Mouse (Mus musculus) WW6 (cell line): Measurements from ENCODE around the gene Hspa8.
"Not testable (repeated sequence)": the region's sequence is repeated elsewhere in the genome, so short reads cannot be mapped to it uniquely, and the experiment has no call there.

Source experiments
- DNase-seq: peaks from one replicate; pipeline ENCODE4 v3.0.0-alpha.2; 2013; ENCODE audit warnings: low read depth, low spot score

Hspa8 gene

DNA sequence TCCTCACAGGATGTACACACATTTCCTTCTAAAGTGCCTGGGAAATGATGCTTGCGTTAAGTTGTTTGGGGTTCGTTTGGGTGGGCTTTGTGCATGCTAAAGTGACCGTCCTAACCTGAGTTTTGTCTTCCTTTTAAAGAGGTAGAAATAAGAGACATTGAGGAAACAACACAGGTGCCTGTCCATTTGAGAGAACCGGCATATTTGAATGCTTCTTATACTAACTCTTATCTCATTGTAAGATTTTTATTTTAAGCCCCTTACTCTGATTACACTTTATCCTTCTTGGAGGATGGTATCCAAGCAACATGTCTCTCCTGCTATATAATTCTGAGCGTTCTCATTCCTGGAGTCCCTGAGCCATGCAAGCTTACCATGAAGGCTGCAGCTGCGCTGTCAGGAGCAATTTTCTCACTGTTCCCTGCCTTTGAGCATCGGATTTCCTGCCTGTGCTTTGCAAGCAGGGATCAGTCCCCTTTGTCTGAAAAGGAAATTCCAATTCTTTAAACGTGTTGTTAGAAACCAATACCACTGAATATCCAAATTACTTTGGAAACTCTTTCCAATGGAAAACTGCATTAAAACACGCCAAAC lies 16.3 kb upstream of the Hspa8 start:
- no peak for DNase-seq

DNA sequence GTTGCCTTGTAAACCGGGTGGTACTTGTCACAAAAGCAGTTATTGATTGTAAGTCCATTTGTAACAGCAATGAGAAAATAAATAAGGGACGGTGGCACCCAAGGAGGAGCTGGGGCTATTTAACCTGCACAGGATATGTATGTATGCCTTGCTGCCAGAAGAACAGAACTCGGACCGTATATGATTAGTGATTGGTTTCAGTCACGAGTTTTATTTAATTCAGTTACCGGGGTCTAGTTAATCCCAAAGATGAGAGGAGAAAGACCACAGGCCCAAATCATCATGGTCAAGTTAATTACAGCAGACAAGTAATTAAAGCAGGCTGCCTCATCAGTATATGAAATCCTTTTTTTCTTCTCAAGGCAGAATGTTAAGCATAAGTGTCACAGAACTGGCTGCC lies 15.3 kb upstream of the Hspa8 start:
- DNase-seq = no peak

DNA sequence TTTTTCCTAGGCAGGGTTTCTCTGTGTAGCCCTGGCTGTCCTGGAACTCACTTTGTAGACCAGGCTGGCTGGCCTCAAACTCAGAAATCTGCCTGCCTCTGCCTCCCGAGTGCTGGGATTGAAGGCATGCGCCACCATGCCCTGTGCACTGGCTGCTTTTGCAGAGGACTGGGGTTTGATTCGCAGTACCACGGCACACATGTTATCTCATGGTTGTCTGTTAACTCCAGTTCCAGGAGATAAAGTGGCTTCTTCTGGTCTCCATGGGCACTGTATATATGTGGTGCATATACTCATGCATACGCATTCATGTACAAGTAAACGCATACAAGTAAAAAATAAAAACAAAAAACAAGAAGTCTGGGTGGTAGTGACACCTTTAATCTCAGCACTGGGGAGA lies 14.0 kb upstream of the Hspa8 start:
- DNase-seq = not testable (repeated sequence)

DNA sequence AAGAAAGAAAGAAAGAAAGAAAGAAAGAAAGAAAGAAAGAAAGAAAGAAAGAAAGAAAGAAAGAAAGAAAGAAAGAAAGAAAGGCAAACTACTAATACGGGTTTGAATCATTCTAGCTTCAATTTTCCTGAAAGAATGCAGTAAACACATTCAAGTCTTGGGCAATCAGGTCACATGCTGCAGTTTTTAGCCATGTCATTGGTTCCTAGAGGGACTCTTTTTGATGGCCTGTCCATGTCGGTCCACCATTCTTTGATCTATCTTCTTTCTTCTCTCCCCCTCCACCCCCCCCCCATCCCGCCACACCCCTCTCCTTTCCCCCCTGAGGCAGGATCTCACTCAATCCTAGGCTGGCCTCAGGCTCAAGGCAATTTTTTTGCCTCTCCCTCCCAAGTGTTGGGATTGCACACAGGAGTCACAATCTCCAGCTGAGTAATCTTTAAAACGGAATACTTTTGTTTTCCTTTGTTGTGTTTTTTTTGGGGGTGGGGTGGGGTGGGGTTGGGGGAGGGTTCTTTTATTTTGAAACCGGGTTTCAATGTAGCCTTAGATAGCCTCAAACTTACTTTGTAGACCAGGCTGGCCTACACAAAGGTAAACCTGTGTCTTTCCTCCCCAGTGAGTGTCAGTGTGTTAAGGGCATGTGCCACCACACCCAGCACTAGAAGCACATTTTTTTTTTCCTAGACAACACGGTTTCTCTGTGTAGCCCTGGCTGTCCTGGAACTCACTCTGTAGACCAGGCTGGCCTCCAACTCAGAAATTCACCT lies 8.7 kb upstream of the Hspa8 start:
- no peak for DNase-seq

DNA sequence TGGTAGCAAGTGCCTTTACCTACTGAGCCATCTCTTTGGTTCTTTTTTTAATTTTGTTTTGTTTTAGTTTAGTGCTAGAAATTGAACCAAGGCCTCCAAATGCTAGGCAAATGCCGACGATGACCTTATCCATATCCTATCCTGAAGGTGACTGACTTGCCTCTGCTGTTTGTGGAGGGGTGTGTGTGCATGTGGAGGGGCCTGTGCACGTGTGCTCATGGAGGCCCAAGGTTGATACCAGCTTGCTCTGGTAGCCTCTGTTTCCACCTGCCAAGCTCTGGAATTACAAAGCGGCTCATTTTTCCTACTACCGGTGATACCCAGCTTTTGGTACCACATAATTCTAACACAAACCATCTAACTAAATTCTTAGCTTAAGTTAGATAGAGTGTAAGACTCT lies 7.2 kb upstream of the Hspa8 start:
- DNase-seq = no peak

DNA sequence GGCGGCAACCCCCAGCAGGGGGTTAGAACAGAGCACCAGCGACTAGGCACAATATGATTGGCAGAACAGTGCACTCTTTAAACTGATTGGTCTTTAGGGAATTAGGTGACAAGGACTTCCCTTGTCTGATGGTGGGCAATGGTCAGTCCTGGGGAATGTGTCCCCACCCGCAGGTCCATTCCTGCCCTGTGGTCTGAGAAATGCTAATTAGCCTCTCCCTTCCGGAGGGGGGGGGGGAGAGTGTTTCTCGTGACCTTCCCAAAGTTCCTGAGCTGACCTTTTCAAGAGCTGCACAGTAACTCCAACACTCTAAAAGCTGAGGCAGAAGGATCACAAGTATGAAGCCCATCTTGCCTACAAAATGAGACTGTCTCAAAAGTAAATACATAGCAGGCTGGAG lies 6.5 kb upstream of the Hspa8 start:
- DNase-seq = no peak

DNA sequence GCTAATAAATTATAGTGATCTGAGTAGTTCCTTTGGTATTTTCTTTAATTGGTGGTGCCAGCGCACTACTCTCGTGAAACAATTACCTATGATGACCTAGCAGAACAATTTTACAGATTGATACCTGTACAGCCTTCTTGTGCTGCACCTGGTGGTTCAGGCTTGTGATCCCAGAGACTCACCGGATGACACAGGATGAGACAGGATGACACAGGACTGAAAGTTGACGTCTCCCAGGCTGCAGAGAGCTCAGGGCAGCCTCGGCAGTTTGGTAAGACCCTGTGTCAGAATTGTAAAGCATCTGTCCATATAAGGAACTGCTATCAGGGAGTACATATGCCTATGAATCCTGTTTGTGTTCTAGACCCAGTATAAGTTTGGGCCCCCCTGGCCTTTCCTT lies 5.9 kb upstream of the Hspa8 start:
- DNase-seq = no peak

DNA sequence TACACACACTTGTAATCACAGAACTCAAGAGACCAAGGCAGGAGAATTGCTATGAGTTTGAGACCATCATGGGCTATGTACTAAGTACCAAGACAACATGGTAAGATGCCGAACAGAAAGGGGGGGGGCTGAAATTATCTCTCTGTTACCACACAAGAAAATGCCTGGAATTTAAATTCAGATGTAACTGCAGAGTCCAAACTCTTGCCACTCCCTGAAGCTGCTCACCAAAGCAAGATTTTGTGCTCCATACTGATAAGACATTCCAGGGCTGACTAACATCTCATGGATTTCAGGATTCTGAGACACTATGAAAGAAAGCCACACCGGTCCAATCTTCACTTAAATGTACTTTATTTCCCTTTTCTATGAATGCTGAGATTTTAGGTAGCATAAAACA lies 5.2 kb upstream of the Hspa8 start:
- no peak for DNase-seq

DNA sequence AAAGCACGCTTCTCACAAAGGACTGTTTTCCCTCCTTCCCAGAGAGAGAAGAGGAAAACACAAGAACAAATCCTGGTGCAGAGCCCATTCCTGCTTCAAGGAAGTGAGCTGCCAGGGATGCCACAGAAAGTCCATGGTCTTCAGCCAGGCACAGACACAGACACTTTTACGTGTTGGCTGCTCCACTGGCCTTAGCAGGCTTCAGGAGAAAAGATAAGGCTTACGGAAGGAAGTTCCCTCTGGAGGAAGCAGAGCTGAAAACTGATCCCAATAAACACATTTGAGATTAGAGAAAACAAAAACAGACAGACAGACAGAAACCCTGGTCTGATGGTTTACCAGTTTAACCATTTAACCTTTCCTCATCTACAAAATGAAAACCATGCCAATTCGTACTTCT lies 4.7 kb upstream of the Hspa8 start:
- no peak for DNase-seq

DNA sequence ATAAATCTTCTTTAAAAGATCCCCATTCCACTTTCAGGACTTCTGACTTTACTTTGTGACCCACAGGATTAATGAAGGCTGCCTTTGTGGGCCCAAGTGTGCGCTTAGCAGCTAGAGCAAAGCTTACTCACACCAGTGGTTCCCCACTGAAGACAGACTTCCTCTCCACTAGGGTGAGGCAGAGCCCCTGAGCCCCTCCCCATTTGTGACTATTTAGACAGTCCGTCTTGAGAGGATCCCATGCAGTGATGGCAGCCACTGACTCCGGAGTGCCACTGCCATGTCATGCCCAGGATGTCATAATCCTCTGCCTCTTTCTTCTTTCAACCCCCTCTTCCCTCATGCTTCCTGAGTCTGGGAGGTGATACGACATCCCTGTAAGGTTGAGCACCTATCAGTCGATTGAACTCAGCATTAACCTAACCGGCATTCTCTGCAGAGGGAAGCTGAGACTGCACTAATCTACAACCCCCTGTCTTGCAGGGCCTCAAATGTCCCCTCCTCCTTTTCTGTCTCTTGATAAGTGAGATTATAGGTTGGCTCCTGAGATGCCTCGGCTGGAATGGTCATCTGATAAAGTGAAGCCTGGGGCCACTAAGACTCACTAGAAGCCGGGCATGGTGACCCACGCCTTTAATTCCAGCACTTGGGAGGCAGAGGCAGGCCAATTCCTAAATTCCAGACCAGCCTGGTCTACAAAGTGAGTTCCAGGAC lies 2.4 kb upstream of the Hspa8 start:
- no peak for DNase-seq

DNA sequence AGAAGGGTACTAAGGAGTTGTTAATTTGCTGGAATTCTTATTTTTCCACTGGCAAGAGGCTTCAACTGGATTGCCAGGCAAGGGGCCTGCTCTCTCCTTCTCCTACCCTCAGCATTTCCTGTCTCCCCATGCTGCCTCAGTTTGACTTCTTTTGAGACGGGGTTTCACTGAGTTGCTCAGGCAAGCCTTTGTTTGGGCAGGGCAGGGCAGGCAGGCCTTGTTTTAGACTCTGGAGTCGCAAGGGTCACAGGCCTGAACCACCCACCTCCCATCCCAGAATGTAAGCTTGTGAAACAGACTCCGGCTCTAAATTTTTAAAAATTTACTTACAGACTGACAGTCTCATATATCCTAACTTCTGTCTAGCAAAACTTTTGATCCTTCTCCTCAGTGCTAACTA lies 1.7 kb upstream of the Hspa8 start:
- DNase-seq = no peak

DNA sequence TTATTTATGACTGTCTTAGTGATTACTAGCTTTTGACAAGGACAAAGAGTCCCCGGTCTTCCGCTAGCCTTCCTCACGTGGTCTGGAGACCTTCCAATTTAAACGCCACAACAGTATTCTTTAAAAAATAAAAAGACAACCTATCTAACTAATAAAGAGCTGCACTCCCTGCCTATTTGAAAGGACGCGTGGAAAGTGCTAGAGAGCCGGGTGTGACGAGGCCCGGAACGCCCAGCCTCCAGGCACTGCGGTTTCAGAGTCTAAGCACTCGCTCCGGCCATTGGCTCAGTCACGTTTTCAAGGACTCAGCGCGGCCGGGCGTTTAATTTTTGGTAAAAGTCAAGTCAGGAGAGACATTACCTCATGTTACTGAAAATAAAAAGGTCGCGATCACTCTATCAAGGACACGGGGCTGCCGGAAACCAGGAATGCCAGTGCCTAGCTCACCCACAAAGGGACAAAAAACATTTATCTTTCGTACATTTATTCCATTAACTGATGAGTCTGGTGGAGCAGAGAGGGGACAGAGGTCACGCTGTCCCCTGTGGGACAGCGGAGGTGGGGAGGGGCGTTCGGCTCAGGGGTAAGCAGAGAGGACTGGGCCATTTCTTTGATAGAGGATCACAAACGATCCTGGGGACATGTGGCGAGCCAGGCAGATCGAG lies 815 bp upstream of the Hspa8 start:
- DNase-seq = no peak

DNA sequence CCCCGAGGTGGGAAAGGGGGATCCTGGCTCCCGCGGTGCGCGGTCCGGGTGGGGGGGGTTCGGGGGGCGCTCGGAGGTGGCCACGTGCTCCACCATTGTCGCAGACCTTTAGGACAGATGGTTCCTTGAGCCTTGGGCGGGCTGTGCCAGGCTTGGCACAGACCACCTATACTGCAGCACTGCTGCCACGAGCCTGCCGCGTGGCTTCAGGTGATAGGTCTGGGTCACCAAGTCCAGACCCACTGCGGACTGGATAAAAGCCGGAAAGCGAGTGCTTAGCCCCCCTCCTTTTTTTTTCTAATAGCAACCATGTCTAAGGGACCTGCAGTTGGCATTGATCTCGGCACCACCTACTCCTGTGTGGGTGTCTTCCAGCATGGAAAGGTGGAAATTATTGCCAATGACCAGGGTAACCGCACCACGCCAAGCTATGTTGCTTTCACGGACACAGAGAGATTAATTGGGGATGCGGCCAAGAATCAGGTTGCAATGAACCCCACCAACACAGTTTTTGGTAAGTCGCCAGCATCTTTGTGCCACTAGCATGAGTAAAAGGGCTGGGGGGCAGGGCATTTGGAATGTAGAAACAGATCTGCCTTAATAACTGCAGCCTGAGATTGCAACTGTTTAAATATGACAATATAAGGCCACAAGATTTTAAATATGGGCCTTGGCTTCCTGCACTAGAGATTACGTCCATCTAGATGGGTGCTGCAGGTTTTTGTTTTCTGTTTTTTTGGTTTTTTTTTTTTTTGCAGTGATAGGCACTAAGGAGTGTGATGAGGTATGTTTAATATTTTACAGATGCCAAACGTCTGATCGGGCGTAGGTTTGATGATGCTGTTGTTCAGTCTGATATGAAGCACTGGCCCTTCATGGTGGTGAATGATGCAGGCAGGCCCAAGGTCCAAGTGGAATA lies 1.1 kb downstream of the Hspa8 start:
- DNase-seq = not testable (repeated sequence)

DNA sequence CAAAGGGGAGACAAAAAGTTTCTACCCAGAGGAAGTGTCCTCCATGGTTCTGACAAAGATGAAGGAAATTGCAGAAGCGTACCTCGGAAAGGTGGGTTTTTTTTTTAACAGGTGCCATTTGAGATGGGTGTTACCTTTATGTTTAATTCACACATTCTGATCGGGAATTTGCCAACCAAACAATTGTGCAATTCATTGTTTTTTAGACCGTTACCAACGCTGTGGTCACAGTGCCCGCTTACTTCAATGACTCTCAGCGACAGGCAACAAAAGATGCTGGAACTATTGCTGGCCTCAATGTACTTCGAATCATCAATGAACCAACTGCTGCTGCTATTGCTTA lies 1.7 kb downstream of the Hspa8 start:
- DNase-seq = not testable (repeated sequence)

DNA sequence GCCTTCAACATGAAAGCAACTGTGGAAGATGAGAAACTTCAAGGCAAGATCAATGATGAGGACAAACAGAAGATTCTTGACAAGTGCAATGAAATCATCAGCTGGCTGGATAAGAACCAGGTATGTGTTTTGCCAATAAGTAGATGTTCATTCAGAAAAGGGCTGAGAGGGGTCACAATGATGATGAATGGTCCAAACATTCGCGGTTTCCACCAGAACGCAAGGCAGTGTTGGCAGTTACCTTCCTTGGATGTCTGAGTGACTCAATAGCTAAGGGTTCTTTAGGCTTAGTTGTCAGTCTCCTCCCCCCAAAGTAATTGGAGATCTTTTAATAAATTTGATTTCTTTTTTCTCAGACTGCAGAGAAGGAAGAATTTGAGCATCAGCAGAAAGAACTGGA lies 3.8 kb downstream of the Hspa8 start:
- not testable (repeated sequence) for DNase-seq

DNA sequence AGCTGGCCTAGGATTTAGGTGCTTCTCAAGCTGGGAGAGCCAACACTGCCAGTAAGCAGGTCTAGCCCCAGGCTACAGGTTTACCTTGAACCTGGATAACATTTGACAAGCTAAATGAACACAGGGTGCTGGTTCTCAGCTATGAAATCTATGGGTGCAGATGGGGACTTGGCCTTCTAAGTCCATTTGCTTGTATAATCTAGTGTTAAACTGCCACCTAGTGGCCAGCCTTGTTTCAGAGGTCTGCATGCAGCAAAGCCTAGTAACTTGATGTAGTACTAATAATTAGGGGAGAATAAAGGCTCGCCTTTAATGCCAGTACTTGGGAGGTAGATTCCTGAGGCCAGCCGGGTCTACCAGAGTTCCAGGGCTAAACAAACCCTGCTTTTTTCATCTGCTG lies 4.5 kb downstream of the Hspa8 start:
- no peak for DNase-seq

DNA sequence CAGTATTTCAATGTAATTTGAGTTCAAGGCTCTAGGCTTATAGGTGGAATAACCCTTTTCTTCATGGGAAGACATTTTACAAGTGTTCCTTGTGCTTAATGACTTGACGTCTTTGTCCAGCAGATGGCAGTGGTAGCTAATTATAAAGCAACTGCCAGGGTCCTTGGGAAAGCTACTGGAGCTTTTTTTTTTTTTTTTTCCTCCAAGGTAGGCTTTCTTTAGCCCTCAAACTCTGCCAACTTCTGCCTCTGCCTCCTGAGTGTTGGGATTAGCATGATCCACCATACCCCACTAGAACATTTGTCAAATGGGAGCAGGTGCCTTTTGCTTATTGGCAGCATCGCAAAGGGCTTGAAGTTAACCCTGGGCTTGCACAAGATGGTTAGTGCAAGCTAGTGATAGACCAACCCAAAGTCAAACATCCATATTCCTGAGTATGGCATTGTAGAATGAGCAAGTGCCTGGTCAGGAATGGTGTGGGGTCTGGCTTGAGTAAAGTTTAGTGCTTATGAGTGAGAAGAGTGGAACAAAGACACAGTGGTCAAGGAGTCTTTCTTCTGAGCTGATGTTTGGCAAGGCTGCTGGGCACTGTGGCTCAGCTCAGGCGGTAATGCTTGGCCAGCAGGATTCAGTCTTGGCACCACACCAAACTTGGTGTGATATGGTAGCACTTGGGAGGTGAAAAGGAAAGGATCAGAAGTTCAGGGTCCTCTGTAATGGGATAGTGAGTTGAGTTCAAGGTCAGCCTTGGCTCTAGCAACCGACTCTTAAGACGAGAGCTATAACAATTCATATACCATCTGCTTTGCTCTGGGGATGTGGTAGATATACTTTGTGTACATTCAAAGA lies 5.9 kb downstream of the Hspa8 start:
- DNase-seq = no peak

DNA sequence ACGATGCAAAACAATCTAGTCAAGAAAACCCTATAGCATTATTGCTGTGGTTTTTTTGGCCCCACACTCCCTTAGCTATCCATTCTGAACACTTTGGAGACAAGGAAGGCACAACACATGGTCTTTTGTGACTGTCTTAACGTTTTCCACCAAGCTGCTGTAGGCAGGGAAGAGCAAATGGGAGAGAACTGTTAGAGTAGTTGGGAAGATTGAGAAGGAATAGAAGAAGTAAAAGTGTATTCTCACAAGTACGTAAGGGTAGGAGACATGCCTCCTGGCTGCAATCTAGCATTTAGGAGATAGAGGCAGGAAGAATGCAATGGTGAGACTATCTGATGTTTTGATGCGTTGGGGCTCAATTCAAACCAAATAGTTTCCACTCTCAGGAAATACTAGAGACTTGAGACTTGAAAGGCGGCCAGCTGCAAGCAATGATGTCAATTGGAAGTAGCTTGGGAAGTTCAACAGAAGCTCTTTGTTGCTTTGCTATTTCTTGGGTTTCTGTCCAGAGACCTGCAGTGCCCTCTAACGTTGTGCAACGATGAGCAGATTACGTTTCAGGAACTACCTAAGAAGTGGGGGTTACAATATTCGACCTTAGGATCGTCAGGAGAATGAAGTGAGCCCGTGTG lies 6.6 kb downstream of the Hspa8 start:
- DNase-seq = no peak

DNA sequence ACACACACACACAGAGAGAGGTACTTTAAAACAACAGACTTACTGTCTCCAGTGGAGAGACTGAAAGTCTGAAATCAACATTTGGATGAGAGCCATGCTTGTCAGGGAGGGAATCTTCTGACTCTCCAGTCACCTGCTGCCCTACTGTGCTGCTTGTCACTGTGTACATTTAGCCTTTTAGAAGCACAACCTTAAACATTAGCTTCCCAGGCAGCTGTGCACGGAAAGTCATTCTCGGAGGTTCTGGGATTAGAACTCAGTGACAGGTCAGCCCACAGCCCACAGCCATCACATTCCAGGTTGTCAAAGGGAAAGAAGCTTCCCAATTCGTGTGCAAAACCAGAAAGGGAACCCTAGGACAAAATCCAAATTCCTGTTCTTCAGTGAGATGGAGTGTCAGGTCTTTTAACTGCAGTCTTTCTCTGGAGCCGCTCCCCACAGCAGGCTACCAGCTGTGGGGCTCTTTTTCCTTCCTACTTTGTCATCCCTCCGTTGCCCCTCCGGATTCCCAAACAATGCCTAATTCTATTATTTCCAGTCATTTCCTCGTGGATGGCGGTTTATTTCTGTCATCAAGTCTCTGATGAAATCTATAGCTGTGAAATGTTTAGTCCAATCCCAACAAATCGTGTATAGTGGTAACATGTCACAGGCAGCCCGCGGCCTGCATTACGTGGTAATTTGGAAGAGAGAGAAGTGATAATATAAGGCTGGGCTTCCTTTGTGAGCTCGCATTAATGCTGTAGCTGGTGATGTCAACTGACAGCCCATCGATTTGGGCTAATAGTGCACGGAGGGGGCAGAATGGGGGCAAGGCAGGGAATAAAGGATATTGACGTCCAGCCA lies 7.5 kb downstream of the Hspa8 start:
- DNase-seq = no peak
